Mouse (Mus musculus): ENCODE data around the gene D3Ertd254e. TPM values are rescaled to one million over a fixed set of nuclear protein-coding genes. Genes with fewer than 3 reads are reported as not detected.

Gene D3Ertd254e
- polyA plus RNA-seq, 1 experiment from 2014 or later: 12.5 TPM

DNA sequence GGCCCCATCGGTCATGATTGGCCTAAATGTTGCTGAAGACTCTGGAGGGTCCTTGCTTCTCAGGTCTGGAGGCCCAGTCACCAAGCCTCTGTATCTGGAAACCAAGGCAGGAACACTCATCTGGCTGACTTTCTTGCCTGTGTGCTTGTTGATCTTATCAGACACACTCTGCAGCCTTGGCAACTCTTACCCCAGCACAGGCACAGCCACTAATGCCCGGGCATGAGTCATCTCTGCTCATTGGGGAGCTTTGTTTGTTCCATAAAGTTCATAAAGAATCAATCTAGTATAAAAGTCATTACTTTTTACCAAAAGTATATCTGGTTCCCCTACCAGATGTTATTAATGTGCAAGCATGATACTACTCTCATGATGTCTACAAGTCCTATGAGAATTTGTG, 22.9 kb downstream of the D3Ertd254e start:
- H3K4me3 ChIP-seq: no peak overlapping the region
- H3K9me3 ChIP-seq: no peaks in the 10 kb centered on the region
- no peak overlapping the region for H3K9ac ChIP-seq (replicated peaks)
- no peak overlapping the region for H3K4me2 ChIP-seq (replicated peaks)
- H3K27ac ChIP-seq (replicated peaks): no peak overlapping the region
- 90% methylated on average over 2 of the region's 2 CpGs for WGBS
- H3K36me3 ChIP-seq: peaks cover 6% of the 10 kb centered on the region; the same call in 1 of the 2 replicates
- no peaks in the 10 kb centered on the region for H3K4me1 ChIP-seq
- no peak for ATAC-seq (ENCODE audit: low FRiP score, low read depth)
- no peaks in the 10 kb centered on the region for H3K27me3 ChIP-seq

DNA sequence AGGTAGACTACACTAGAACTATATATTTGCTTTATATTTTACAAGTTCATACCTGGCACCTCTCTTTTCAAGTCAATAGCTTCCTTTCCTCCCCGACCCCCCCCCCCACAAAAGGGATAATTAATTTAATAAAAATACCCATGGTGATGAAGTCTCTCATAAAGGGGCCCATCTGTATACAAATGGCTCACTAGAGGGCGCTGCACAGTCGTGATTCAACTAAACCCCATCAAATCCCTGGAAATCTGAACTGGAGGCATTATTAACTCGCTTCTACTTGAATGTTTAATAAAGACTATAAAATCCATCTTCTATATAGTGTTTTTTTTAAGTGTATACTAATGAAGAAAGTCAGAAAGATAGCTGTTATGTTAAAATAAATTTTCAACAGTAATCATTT, 30.7 kb downstream of the D3Ertd254e start:
- H3K27ac ChIP-seq (replicated peaks): no peak overlapping the region
- no peaks in the 10 kb centered on the region for H3K4me1 ChIP-seq
- no peak overlapping the region for H3K4me2 ChIP-seq (replicated peaks)
- no peak for ATAC-seq (ENCODE audit: low FRiP score, low read depth)
- no peaks in the 10 kb centered on the region for H3K36me3 ChIP-seq
- 9% methylated on average over 4 of the region's 4 CpGs for WGBS
- no peak overlapping the region for H3K9ac ChIP-seq (replicated peaks)
- no peaks in the 10 kb centered on the region for H3K27me3 ChIP-seq
- H3K4me3 ChIP-seq: no peak overlapping the region
- H3K9me3 ChIP-seq: no peaks in the 10 kb centered on the region

DNA sequence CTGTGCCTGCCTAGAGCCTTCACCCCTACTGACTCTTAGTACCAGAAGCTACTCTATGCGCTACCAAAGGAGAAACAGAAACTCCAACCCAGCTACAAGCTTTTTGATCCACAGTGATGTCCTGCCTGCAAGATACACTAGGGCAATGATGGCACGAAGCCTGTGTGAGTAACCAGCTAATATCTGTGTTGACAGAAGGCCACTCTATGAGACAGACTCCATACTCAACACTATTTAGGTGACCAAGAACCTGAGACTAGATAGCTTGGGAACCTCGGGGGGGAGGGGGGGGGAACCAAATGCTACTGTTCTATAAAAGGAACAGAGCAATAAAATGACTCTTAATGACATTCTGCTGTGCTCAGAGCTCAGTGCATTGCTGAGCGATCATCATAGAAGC, 35.7 kb downstream of the D3Ertd254e start:
- Histone ChIP-seq H3K4me1 (no peaks in the 10 kb centered on the region), H3K27me3 (no peaks in the 10 kb centered on the region), H3K36me3 (no peaks in the 10 kb centered on the region), H3K9me3 (no peaks in the 10 kb centered on the region), H3K4me3 (no peak overlapping the region), H3K9ac (replicated peaks) (no peak overlapping the region), H3K27ac (replicated peaks) (no peak overlapping the region), H3K4me2 (replicated peaks) (no peak overlapping the region)
- WGBS: 85% methylated on average over 4 of the region's 4 CpGs
- ATAC-seq (ENCODE audit: low FRiP score, low read depth): no peak

DNA sequence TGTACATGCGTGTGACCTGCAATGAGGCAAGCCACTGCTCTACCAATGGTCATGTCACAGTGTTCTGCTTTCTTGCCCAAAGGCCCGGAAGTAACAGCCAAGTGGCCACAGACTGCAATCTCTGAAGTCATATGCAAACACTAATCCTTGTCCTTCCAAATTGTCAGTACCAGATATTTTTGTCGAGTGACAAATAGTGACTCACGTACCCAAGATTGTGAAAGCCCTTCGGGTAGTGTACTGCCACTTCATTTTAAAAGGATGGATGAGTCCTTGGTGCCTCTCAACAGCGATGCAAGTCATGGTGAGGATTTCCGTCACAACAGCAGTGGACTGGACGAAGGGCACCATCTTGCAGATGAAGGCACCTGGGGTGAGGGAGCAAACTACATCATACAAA, 38.4 kb downstream of the D3Ertd254e start:
- no peak overlapping the region for H3K4me3 ChIP-seq
- H3K27ac ChIP-seq (replicated peaks): no peak overlapping the region
- no peaks in the 10 kb centered on the region for H3K27me3 ChIP-seq
- ATAC-seq (ENCODE audit: low FRiP score, low read depth): no peak
- no peak overlapping the region for H3K9ac ChIP-seq (replicated peaks)
- no peaks in the 10 kb centered on the region for H3K4me1 ChIP-seq
- 89% methylated on average over 8 of the region's 8 CpGs for WGBS
- no peaks in the 10 kb centered on the region for H3K36me3 ChIP-seq
- H3K9me3 ChIP-seq: no peaks in the 10 kb centered on the region
- H3K4me2 ChIP-seq (replicated peaks): no peak overlapping the region

DNA sequence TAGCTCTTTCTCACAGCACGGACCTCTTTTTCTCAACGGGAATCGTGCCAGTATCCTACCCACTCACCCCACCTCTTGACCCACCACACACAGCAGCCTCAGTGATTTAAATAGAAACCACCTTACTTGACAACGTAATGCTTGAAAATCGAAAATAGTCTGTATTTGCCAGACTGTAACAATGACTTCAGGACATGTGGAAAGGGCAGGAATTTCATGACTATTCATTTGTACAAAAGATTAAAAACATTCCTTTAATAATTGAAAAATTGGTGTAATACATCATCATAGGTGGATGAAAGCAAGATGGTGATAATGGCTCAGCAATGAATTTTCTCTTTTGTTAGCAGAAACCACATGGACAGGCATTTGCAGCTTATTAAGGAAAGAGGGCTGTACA, 50.3 kb downstream of the D3Ertd254e start:
- 77% methylated on average over 5 of the region's 5 CpGs for WGBS
- no peaks in the 10 kb centered on the region for H3K27me3 ChIP-seq
- no peaks in the 10 kb centered on the region for H3K4me1 ChIP-seq
- H3K4me2 ChIP-seq (replicated peaks): no peak overlapping the region
- ATAC-seq (ENCODE audit: low FRiP score, low read depth): no peak
- no peaks in the 10 kb centered on the region for H3K9me3 ChIP-seq
- H3K27ac ChIP-seq (replicated peaks): no peak overlapping the region
- H3K4me3 ChIP-seq: no peak overlapping the region
- no peak overlapping the region for H3K9ac ChIP-seq (replicated peaks)
- H3K36me3 ChIP-seq: no peaks in the 10 kb centered on the region

DNA sequence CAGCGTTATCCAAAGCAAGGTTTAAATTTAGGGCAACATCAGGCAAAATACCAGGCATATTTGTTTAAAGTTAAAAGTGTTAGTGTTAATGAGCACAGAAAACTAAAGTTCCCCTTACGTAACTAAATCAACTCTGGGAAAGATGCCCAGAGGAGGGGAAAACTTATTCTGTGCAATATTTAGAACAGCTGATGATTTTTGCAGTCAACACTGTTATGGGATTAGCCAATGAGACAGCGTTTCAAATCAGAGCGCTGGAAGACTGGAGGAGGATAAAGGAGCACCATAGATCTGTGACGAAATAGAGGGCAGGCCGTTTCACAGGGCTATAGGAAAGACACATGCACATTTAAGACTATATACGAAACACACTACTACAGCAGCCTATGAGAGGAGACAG, 52.1 kb downstream of the D3Ertd254e start:
- 82% methylated on average over 7 of the region's 7 CpGs for WGBS

DNA sequence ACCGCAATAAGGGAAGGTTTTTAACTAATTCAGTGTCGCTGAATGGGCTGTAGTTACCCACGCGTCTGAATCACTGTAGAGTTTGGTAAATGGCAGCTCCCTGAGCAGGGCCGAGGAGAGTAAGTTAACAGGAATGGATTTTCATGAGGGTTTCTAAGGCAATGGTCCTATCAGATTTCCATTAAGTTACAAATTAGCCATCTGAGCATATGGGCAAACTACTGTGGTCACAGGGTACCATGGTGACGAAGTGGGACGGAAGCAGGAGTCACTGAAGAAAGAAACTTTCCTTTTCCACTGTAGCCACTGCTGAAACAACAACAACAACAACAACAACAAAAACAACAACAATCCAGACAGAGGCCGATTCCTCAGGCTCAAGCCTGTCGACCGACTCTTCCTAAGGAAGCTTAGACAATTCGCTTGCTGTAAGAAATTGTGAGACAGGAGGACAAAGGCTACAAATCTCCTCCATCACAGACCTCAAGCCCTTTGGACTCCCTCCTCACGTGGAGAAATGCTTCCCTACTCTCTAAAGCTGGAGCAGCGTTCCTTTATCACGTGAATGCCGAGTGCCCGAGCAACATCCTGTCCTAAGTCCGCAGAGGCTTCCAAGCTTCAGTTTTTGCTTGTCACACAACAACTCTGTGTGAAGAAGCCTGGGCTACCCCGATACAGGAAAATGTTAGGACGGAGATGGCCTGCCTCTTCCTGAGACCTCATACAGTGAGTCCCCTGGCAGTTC, 56.9 kb downstream of the D3Ertd254e start:
- Histone ChIP-seq H3K27me3 (no peaks in the 10 kb centered on the region), H3K27ac (replicated peaks) (no peak overlapping the region), H3K36me3 (no peaks in the 10 kb centered on the region), H3K4me3 (no peak overlapping the region), H3K9ac (replicated peaks) (no peak overlapping the region), H3K4me1 (no peaks in the 10 kb centered on the region), H3K9me3 (no peaks in the 10 kb centered on the region), H3K4me2 (replicated peaks) (no peak overlapping the region)
- no peak for ATAC-seq (ENCODE audit: low FRiP score, low read depth)
- WGBS: 74% methylated on average over 19 of the region's 19 CpGs

More for the DNA sequence above, 52.1 kb downstream of the D3Ertd254e start:
- no peaks in the 10 kb centered on the region for H3K9me3 ChIP-seq
- H3K27me3 ChIP-seq: no peaks in the 10 kb centered on the region
- H3K9ac ChIP-seq (replicated peaks): no peak overlapping the region
- H3K36me3 ChIP-seq: no peaks in the 10 kb centered on the region
- H3K4me1 ChIP-seq: no peaks in the 10 kb centered on the region
- no peak overlapping the region for H3K4me2 ChIP-seq (replicated peaks)
- H3K4me3 ChIP-seq: no peak overlapping the region
- no peak for ATAC-seq (ENCODE audit: low FRiP score, low read depth)
- no peak overlapping the region for H3K27ac ChIP-seq (replicated peaks)

DNA sequence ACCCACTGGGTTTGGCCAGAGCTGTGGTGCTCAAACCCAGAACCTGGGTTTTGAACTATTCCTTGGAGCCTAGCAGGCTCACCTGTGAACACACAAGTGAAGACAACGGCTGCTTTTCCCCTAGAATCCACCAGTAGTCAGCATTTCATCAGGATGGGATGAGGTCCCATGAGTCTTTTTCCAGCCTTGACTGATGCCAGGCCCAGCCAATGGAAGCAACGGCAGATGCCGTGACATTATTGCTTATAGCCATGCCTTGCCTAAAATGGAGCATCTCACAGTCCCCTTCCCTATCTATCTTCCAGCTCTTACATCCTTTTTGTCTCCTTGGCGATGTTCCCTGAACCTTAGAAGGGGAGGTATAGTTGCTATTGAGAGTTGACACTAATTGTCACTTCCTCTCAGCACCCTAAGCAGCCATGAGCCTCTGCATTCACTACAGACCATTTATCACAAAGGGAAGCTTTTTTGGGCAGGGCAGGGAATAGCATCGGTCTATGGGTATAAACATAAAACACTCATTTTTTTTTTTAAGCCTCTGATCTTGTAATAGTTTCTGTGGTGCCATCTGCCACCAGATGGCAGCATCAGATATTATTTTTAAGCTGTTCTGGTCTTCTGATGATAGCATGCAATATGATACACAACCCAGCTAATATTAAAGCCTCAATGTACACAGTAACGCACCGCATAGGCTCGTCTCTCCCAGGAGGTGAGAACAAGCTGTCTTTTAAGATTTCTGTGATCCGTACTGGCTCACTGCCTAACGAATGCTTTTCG, 59.1 kb downstream of the D3Ertd254e start:
- ATAC-seq (ENCODE audit: low FRiP score, low read depth): no peak; the same call in 1 of the 2 replicates
- H3K27ac ChIP-seq (replicated peaks): no peak overlapping the region
- no peaks in the 10 kb centered on the region for H3K9me3 ChIP-seq
- H3K4me2 ChIP-seq (replicated peaks): no peak overlapping the region
- no peak overlapping the region for H3K4me3 ChIP-seq
- H3K27me3 ChIP-seq: no peaks in the 10 kb centered on the region
- no peaks in the 10 kb centered on the region for H3K4me1 ChIP-seq
- H3K36me3 ChIP-seq: no peaks in the 10 kb centered on the region
- WGBS: 70% methylated on average over 11 of the region's 11 CpGs
- no peak overlapping the region for H3K9ac ChIP-seq (replicated peaks)

DNA sequence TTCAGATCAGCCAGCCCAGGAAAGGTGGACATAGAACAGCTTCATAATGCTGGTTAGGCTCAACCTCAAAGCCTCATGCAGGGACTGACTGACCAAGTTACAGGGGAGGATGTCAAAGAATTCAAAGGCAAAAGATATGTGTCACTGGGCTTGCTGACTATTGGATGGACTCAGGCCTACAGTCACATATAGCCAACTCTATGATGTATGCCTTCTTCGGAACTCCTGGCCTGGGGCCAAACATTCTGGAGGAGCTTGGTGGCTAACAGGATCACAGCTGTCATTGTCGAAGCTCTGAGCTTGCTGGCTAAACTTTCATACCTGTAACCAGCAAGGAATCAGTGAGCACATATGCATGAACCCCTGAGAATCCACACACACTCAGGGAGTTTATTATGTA, 60.1 kb downstream of the D3Ertd254e start:
- Histone ChIP-seq H3K9me3 (no peaks in the 10 kb centered on the region), H3K4me3 (no peak overlapping the region), H3K9ac (replicated peaks) (no peak overlapping the region), H3K36me3 (no peaks in the 10 kb centered on the region), H3K27me3 (no peaks in the 10 kb centered on the region), H3K4me1 (no peaks in the 10 kb centered on the region), H3K27ac (replicated peaks) (no peak overlapping the region), H3K4me2 (replicated peaks) (no peak overlapping the region)
- 80% methylated on average over 2 of the region's 2 CpGs for WGBS
- ATAC-seq (ENCODE audit: low FRiP score, low read depth): no peak

DNA sequence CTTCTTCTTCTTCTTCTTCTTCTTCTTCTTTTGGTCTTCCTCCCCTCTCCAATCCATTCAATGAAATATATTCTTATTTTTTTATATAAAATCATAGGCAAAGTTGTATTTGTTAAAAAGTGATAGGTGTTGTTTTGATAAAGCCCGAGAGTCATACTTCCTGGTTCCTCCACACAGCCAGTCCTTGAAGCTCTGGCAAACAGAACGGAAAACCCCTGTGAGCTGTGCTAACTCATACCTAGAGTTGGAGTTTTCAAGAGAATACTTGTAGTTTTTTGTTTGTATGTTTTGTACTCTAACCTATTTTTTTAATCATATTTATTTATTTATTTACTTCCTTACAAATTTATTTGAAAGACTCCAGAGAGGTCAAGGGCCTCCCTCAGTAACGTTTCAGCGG, 61.9 kb downstream of the D3Ertd254e start:
- 84% methylated on average over 4 of the region's 4 CpGs for WGBS
- H3K36me3 ChIP-seq: no peaks in the 10 kb centered on the region
- no peak overlapping the region for H3K9ac ChIP-seq (replicated peaks)
- H3K4me2 ChIP-seq (replicated peaks): no peak overlapping the region
- no peaks in the 10 kb centered on the region for H3K9me3 ChIP-seq
- H3K4me1 ChIP-seq: no peaks in the 10 kb centered on the region
- H3K27me3 ChIP-seq: no peaks in the 10 kb centered on the region
- no peak overlapping the region for H3K27ac ChIP-seq (replicated peaks)
- H3K4me3 ChIP-seq: no peak overlapping the region
- ATAC-seq (ENCODE audit: low FRiP score, low read depth): no peak

Data from midbrain, embryonic 12.5 days (tissue).